Mouse (Mus musculus): ENCODE data around the gene Sp1.

Sp1 gene

GRCm38 (mm10) chr15:102407681-102408557, 2.0 kb downstream of the Sp1 start:
- POLR2A ChIA-PET, result interaction anchor here (0.7 to 11.7 kb wide), 26 partner anchors 8 to 109 kb away, joined by 3 to 337 read pairs (median 5); partner anchors contain the start of genes Pcbp2 (in 2 of the 4), Aaas (in 1 of the 4), Map3k12 (in 1 of the 4) and Tarbp2 (in 1 of the 4)
- CTCF ChIA-PET, result interaction anchor here in 2 of 4 experiments (0.7 to 2.1 kb wide), 5 partner anchors 10 to 255 kb away, joined by 3 to 6 read pairs (median 3); no protein-coding TSS in a partner anchor

- CTCF ChIA-PET, result interaction anchor here in 1 of 4 experiments (0.8 to 2.1 kb wide), 4 partner anchors 9 to 32 kb away, joined by 3 to 6 read pairs (median 4); no protein-coding TSS in a partner anchor
- POLR2A ChIA-PET, result interaction anchor here in 3 of 4 experiments (0.7 to 11.7 kb wide), 30 partner anchors 8 to 110 kb away, joined by 3 to 337 read pairs (median 4); partner anchors contain the start of genes Tarbp2 (in 3 of the 3), Pcbp2 (in 2 of the 3) and Map3k12 (in 1 of the 3)
Observed at GRCm38 (mm10) chr15:102408558-102409130, 2.7 kb downstream of the Sp1 start.

- ChIA-PET CTCF (interaction anchor here in 1 of 4 experiments (0.8 to 2.1 kb wide), 3 partner anchors 9 to 12 kb away, joined by 3 to 6 read pairs (median 4); no protein-coding TSS in a partner anchor), POLR2A (interaction anchor here in 3 of 4 experiments (0.7 to 11.7 kb wide), 24 partner anchors 8 to 109 kb away, joined by 3 to 337 read pairs (median 5); partner anchors contain the start of genes Tarbp2 (in 3 of the 3), Map3k12 (in 1 of the 3) and Pcbp2 (in 1 of the 3))
Observed at GRCm38 (mm10) chr15:102409286-102409685, 3.3 kb downstream of the Sp1 start.

GRCm38 (mm10) chr15:102411077-102411476, 5.1 kb downstream of the Sp1 start:
- ChIA-PET CTCF (no interaction called here), POLR2A (interaction anchor here in 2 of 4 experiments (0.9 to 6.3 kb wide), 8 partner anchors 10 to 60 kb away, joined by 3 to 56 read pairs (median 6); partner anchors contain the start of gene Aaas (in 1 of the 2))

GRCm38 (mm10) chr15:102413687-102414086, 7.7 kb downstream of the Sp1 start:
- ChIA-PET CTCF (interaction anchor here in 2 of 4 experiments (0.6 to 1.5 kb wide), 3 partner anchors 8 to 42 kb away, joined by 3 to 6 read pairs (median 5); partner anchors contain the start of gene Sp1 (in 2 of the 2)), POLR2A (interaction anchor here in 3 of 4 experiments (0.6 to 9.9 kb wide), 18 partner anchors 8 to 312 kb away, joined by 3 to 146 read pairs (median 4); partner anchors contain the start of gene Sp1 (in 2 of the 3))

GRCm38 (mm10) chr15:102417524-102417923, 11.6 kb downstream of the Sp1 start:
- POLR2A ChIA-PET, result interaction anchor here (0.6 to 9.9 kb wide), 40 partner anchors 8 to 341 kb away, joined by 3 to 146 read pairs (median 4); partner anchors contain the start of genes Sp1 (in 4 of the 4), Aaas (in 1 of the 4), Amhr2 (in 1 of the 4) and Pcbp2 (in 1 of the 4)

GRCm38 (mm10) chr15:102420986-102421385, 15.0 kb downstream of the Sp1 start:
- ChIA-PET POLR2A (interaction anchor here (0.5 to 9.9 kb wide), 34 partner anchors 9 to 158 kb away, joined by 3 to 146 read pairs (median 4); partner anchors contain the start of genes Sp1 (in 4 of the 4), Aaas (in 1 of the 4) and Pcbp2 (in 1 of the 4)), CTCF (interaction anchor here (0.5 to 3.2 kb wide), 32 partner anchors 8 to 358 kb away, joined by 3 to 21 read pairs (median 4); partner anchors contain the start of genes Aaas (in 1 of the 4) and Sp1 (in 1 of the 4))

More at GRCm38 (mm10) chr15:102417524-102417923, 11.6 kb downstream of the Sp1 start:
- CTCF ChIA-PET, result interaction anchor here (0.6 to 1.5 kb wide), 11 partner anchors 9 to 175 kb away, joined by 3 to 7 read pairs (median 4); partner anchors contain the start of genes Sp1 (in 1 of the 4) and Tarbp2 (in 1 of the 4)

GRCm38 (mm10) chr15:102421437-102421836, 15.5 kb downstream of the Sp1 start:
- CTCF ChIA-PET, result interaction anchor here (0.5 to 3.2 kb wide), 41 partner anchors 8 to 1799 kb away, joined by 3 to 21 read pairs (median 4); partner anchors contain the start of genes Aaas (in 2 of the 4) and Sp1 (in 1 of the 4)
- POLR2A ChIA-PET, result interaction anchor here (0.5 to 9.9 kb wide), 34 partner anchors 9 to 159 kb away, joined by 3 to 146 read pairs (median 4); partner anchors contain the start of genes Sp1 (in 4 of the 4), Aaas (in 1 of the 4) and Pcbp2 (in 1 of the 4)

- CTCF ChIA-PET, result interaction anchor here in 3 of 4 experiments (0.6 to 3.2 kb wide), 6 partner anchors 37 to 371 kb away, joined by 3 to 16 read pairs (median 4); no protein-coding TSS in a partner anchor
- POLR2A ChIA-PET, result interaction anchor here in 3 of 4 experiments (0.6 to 5.8 kb wide), 20 partner anchors 8 to 97 kb away, joined by 3 to 45 read pairs (median 4); partner anchors contain the start of genes Prr13 (in 1 of the 3) and Sp1 (in 1 of the 3)
Observed at GRCm38 (mm10) chr15:102423602-102424240, 17.8 kb downstream of the Sp1 start.

GRCm38 (mm10) chr15:102424657-102425056, 18.7 kb downstream of the Sp1 start:
- ChIA-PET CTCF (interaction anchor here in 2 of 4 experiments (0.6 to 1.4 kb wide), 2 partner anchors 19 to 38 kb away, joined by 3 to 4 read pairs; no protein-coding TSS in a partner anchor), POLR2A (interaction anchor here in 2 of 4 experiments (0.6 to 5.8 kb wide), 14 partner anchors 10 to 47 kb away, joined by 3 to 45 read pairs (median 4); partner anchors contain the start of gene Sp1 (in 2 of the 2))

- ChIA-PET CTCF (interaction anchor here (0.6 to 1.9 kb wide), 15 partner anchors 10 to 319 kb away, joined by 3 to 7 read pairs (median 4); no protein-coding TSS in a partner anchor), POLR2A (interaction anchor here (0.6 to 5.8 kb wide), 50 partner anchors 9 to 195 kb away, joined by 3 to 48 read pairs (median 3); partner anchors contain the start of genes Sp1 (in 3 of the 4), Pcbp2 (in 2 of the 4), Tarbp2 (in 2 of the 4) and Aaas (in 1 of the 4))
Observed at GRCm38 (mm10) chr15:102426963-102427362, 21.0 kb downstream of the Sp1 start.

- POLR2A ChIA-PET, result interaction anchor here in 3 of 4 experiments (0.6 to 2.0 kb wide), 17 partner anchors 9 to 193 kb away, joined by 3 to 8 read pairs (median 3); partner anchors contain the start of genes Sp1 (in 2 of the 3), Atf7 (in 1 of the 3), Gm28047 (in 1 of the 3) and Pcbp2 (in 1 of the 3)
- CTCF ChIA-PET, result interaction anchor here in 3 of 4 experiments (0.7 to 1.2 kb wide), 3 partner anchors 10 to 55 kb away, joined by 3 to 4 read pairs (median 3); no protein-coding TSS in a partner anchor
Observed at GRCm38 (mm10) chr15:102432046-102432445, 26.1 kb downstream of the Sp1 start.

GRCm38 (mm10) chr15:102433173-102433572, 27.2 kb downstream of the Sp1 start:
- ChIA-PET POLR2A (interaction anchor here in 2 of 4 experiments (2.0 to 4.0 kb wide), 3 partner anchors 11 to 15 kb away, joined by 4 to 19 read pairs (median 7); partner anchors contain the start of gene Amhr2 (in 1 of the 2)), CTCF (no interaction called here)

GRCm38 (mm10) chr15:102442490-102442889, 36.5 kb downstream of the Sp1 start:
- POLR2A ChIA-PET, result interaction anchor here in 3 of 4 experiments (0.6 to 4.3 kb wide), 13 partner anchors 9 to 101 kb away, joined by 3 to 16 read pairs (median 4); partner anchors contain the start of genes Pcbp2 (in 3 of the 3), Sp1 (in 2 of the 3) and Aaas (in 1 of the 3)
- CTCF ChIA-PET, result interaction anchor here (0.5 to 2.4 kb wide), 10 partner anchors 8 to 1197 kb away, joined by 3 to 10 read pairs (median 6); partner anchors contain the start of gene Prr13 (in 1 of the 4)

GRCm38 (mm10) chr15:102445146-102445545, 39.2 kb downstream of the Sp1 start, which contains the start of gene Amhr2:
TSS of gene Amhr2 (plus strand) at chr15:102445367.
- POLR2A ChIA-PET, result interaction anchor here in 3 of 4 experiments (0.6 to 4.3 kb wide), 21 partner anchors 9 to 205 kb away, joined by 3 to 19 read pairs (median 4); partner anchors contain the start of genes Pcbp2 (in 2 of the 3), Tarbp2 (in 2 of the 3) and Sp1 (in 1 of the 3)
- CTCF ChIA-PET, result interaction anchor here in 3 of 4 experiments (0.6 to 2.4 kb wide), 6 partner anchors 9 to 209 kb away, joined by 3 to 7 read pairs (median 4); no protein-coding TSS in a partner anchor

Measured in embryonic stem cell, embryonic (primary cell).